Mouse (Mus musculus): Measurements from ENCODE around the gene Qtrt1. TPM values are rescaled to one million over a fixed set of nuclear protein-coding genes. Genes with fewer than 3 reads are reported as not detected.

Qtrt1 gene
- polyA plus RNA-seq, 1 experiment = 38.7 TPM

GRCm38 (mm10) chr9:21401042-21401441, 10.6 kb upstream of the Qtrt1 start:
- TF ChIP-seq POLR2A (IDR thresholded peaks at IDR 0.05; ENCODE audit: low read depth, low read length) (no peak), CTCF (IDR thresholded peaks at IDR 0.05; ENCODE audit: extremely low read depth, insufficient read depth, insufficient read length, insufficient replicate concordance) (no peak)
- no peak overlapping the region for H3K4me3 ChIP-seq (ENCODE audit: extremely low read depth, insufficient read depth, insufficient read length)
- no peaks in the 10 kb centered on the region for H3K4me1 ChIP-seq (ENCODE audit: control insufficient read depth, insufficient read depth, insufficient read length)
- H3K27ac ChIP-seq (ENCODE audit: insufficient read depth, low read length) = no peak overlapping the region; the same call in 1 of the 2 replicates
- DNase-seq (ENCODE audit: low read depth in 1 of 2, low spot score in 2 of 2) = no peak
- H3K27me3 ChIP-seq (ENCODE audit: control insufficient read depth, insufficient read depth, low read length) = no peaks in the 10 kb centered on the region
- 94% methylated on average over 9 of the region's 9 CpGs for WGBS
- H3K36me3 ChIP-seq (ENCODE audit: control insufficient read depth, insufficient read depth, low read length) = peaks cover 68% of the 10 kb centered on the region

GRCm38 (mm10) chr9:21402764-21403253, 8.8 kb upstream of the Qtrt1 start:
- no peaks in the 10 kb centered on the region for H3K4me1 ChIP-seq (ENCODE audit: control insufficient read depth, insufficient read depth, insufficient read length)
- WGBS = 92% methylated on average over 11 of the region's 11 CpGs
- H3K27me3 ChIP-seq (ENCODE audit: control insufficient read depth, insufficient read depth, low read length) = no peaks in the 10 kb centered on the region
- TF ChIP-seq CTCF (IDR thresholded peaks at IDR 0.05; ENCODE audit: extremely low read depth, insufficient read depth, insufficient read length, insufficient replicate concordance) = no peak
- no peak for TF ChIP-seq POLR2A (IDR thresholded peaks at IDR 0.05; ENCODE audit: low read depth, low read length)
- H3K36me3 ChIP-seq (ENCODE audit: control insufficient read depth, insufficient read depth, low read length) = peaks cover 61% of the 10 kb centered on the region
- no peak overlapping the region for H3K27ac ChIP-seq (ENCODE audit: insufficient read depth, low read length)
- H3K4me3 ChIP-seq (ENCODE audit: extremely low read depth, insufficient read depth, insufficient read length) = no peak overlapping the region
- DNase-seq (ENCODE audit: low read depth in 1 of 2, low spot score in 2 of 2) = no peak

GRCm38 (mm10) chr9:21403745-21404144, 7.9 kb upstream of the Qtrt1 start:
- H3K27ac ChIP-seq (ENCODE audit: insufficient read depth, low read length) = no peak overlapping the region
- 98% methylated on average over 5 of the region's 5 CpGs for WGBS
- no peak for TF ChIP-seq POLR2A (IDR thresholded peaks at IDR 0.05; ENCODE audit: low read depth, low read length)
- no peak for TF ChIP-seq CTCF (IDR thresholded peaks at IDR 0.05; ENCODE audit: extremely low read depth, insufficient read depth, insufficient read length, insufficient replicate concordance)
- no peak overlapping the region for H3K4me3 ChIP-seq (ENCODE audit: extremely low read depth, insufficient read depth, insufficient read length)
- H3K27me3 ChIP-seq (ENCODE audit: control insufficient read depth, insufficient read depth, low read length) = no peaks in the 10 kb centered on the region
- H3K4me1 ChIP-seq (ENCODE audit: control insufficient read depth, insufficient read depth, insufficient read length) = no peaks in the 10 kb centered on the region
- H3K36me3 ChIP-seq (ENCODE audit: control insufficient read depth, insufficient read depth, low read length) = peaks cover 54% of the 10 kb centered on the region
- no peak for DNase-seq (ENCODE audit: low read depth in 1 of 2, low spot score in 2 of 2)

- H3K27ac ChIP-seq (ENCODE audit: insufficient read depth, low read length) = no peak overlapping the region
- H3K4me3 ChIP-seq (ENCODE audit: extremely low read depth, insufficient read depth, insufficient read length) = no peak overlapping the region
- DNase-seq (ENCODE audit: low read depth in 1 of 2, low spot score in 2 of 2) = no peak
- no peaks in the 10 kb centered on the region for H3K4me1 ChIP-seq (ENCODE audit: control insufficient read depth, insufficient read depth, insufficient read length)
- TF ChIP-seq CTCF (IDR thresholded peaks at IDR 0.05; ENCODE audit: extremely low read depth, insufficient read depth, insufficient read length, insufficient replicate concordance) (no peak), POLR2A (IDR thresholded peaks at IDR 0.05; ENCODE audit: low read depth, low read length) (no peak)
- WGBS = 83% methylated on average over 4 of the region's 4 CpGs
- peaks cover 37% of the 10 kb centered on the region for H3K36me3 ChIP-seq (ENCODE audit: control insufficient read depth, insufficient read depth, low read length)
- no peaks in the 10 kb centered on the region for H3K27me3 ChIP-seq (ENCODE audit: control insufficient read depth, insufficient read depth, low read length)
These were observed 6.1 kb upstream of the Qtrt1 start for GRCm38 (mm10) chr9:21405525-21405924.

- Histone ChIP-seq H3K4me3 (ENCODE audit: extremely low read depth, insufficient read depth, insufficient read length) (no peak overlapping the region), H3K36me3 (ENCODE audit: control insufficient read depth, insufficient read depth, low read length) (peaks cover 26% of the 10 kb centered on the region), H3K27me3 (ENCODE audit: control insufficient read depth, insufficient read depth, low read length) (no peaks in the 10 kb centered on the region), H3K27ac (ENCODE audit: insufficient read depth, low read length) (no peak overlapping the region), H3K4me1 (ENCODE audit: control insufficient read depth, insufficient read depth, insufficient read length) (peaks cover 5% of the 10 kb centered on the region; the same call in 1 of the 2 replicates)
- DNase-seq (ENCODE audit: low read depth in 1 of 2, low spot score in 2 of 2) = no peak
- WGBS = 16% methylated on average over 4 of the region's 4 CpGs
- TF ChIP-seq CTCF (IDR thresholded peaks at IDR 0.05; ENCODE audit: extremely low read depth, insufficient read depth, insufficient read length, insufficient replicate concordance) (no peak), POLR2A (IDR thresholded peaks at IDR 0.05; ENCODE audit: low read depth, low read length) (no peak)
These were observed 3.7 kb upstream of the Qtrt1 start for GRCm38 (mm10) chr9:21407951-21408350.

- Histone ChIP-seq H3K4me3 (ENCODE audit: extremely low read depth, insufficient read depth, insufficient read length) (no peak overlapping the region), H3K27ac (ENCODE audit: insufficient read depth, low read length) (no peak overlapping the region), H3K27me3 (ENCODE audit: control insufficient read depth, insufficient read depth, low read length) (no peaks in the 10 kb centered on the region), H3K36me3 (ENCODE audit: control insufficient read depth, insufficient read depth, low read length) (peaks cover 22% of the 10 kb centered on the region), H3K4me1 (ENCODE audit: control insufficient read depth, insufficient read depth, insufficient read length) (peaks cover 5% of the 10 kb centered on the region; the same call in 1 of the 2 replicates)
- no peak for DNase-seq (ENCODE audit: low read depth in 1 of 2, low spot score in 2 of 2)
- 62% methylated on average over 7 of the region's 7 CpGs for WGBS
- no peak for TF ChIP-seq CTCF (IDR thresholded peaks at IDR 0.05; ENCODE audit: extremely low read depth, insufficient read depth, insufficient read length, insufficient replicate concordance)
- TF ChIP-seq POLR2A (IDR thresholded peaks at IDR 0.05; ENCODE audit: low read depth, low read length) = no peak
These were observed 3.0 kb upstream of the Qtrt1 start for GRCm38 (mm10) chr9:21408624-21409023.

GRCm38 (mm10) chr9:21409592-21410317, 1.9 kb upstream of the Qtrt1 start:
- DNase-seq (ENCODE audit: low read depth in 1 of 2, low spot score in 2 of 2) = peak; percentile 66 to 83
- TF ChIP-seq POLR2A (IDR thresholded peaks at IDR 0.05; ENCODE audit: low read depth, low read length) (no peak), CTCF (IDR thresholded peaks at IDR 0.05; ENCODE audit: extremely low read depth, insufficient read depth, insufficient read length, insufficient replicate concordance) (peak; percentile 72; the same call in 1 of the 2 replicates)
- Histone ChIP-seq H3K4me3 (ENCODE audit: extremely low read depth, insufficient read depth, insufficient read length) (no peak overlapping the region), H3K27me3 (ENCODE audit: control insufficient read depth, insufficient read depth, low read length) (no peaks in the 10 kb centered on the region), H3K4me1 (ENCODE audit: control insufficient read depth, insufficient read depth, insufficient read length) (peaks cover 5% of the 10 kb centered on the region; the same call in 1 of the 2 replicates), H3K36me3 (ENCODE audit: control insufficient read depth, insufficient read depth, low read length) (peaks cover 12% of the 10 kb centered on the region), H3K27ac (ENCODE audit: insufficient read depth, low read length) (no peak overlapping the region)
- WGBS = 33% methylated on average over 9 of the region's 9 CpGs
